Mouse (Mus musculus): ENCODE measurements around the gene Ccdc152. TPM values are rescaled to one million over a fixed set of nuclear protein-coding genes. Genes with fewer than 3 reads are reported as not detected.
A peak's percentile ranks its signal among the peaks of the same experiment; 100 is the strongest.

Ccdc152 gene
- polyA plus RNA-seq, 1 experiment from 2014 or later = 0.58 TPM

GRCm38 (mm10) chr15:3332517-3332916 lies 29.2 kb upstream of the Ccdc152 start:
- DNase-seq (ENCODE audit: low spot score) (no peak), ATAC-seq (replicated peaks; ENCODE audit: low FRiP score, low read depth) (no peak)
- H3K27ac ChIP-seq = no peak overlapping the region
- TF ChIP-seq CTCF (IDR thresholded peaks at IDR 0.05; ENCODE audit: low read depth) = no peak
- no peaks in the 10 kb centered on the region; the same call in 1 of the 2 replicates for H3K9me3 ChIP-seq (replicated peaks; ENCODE audit: low read length)
- 94% methylated on average over 4 of the region's 4 CpGs for WGBS
- no peak overlapping the region for H3K9ac ChIP-seq (ENCODE audit: low read depth, low read length)
- no peak overlapping the region for H3K4me3 ChIP-seq (replicated peaks; ENCODE audit: low read depth, low read length)
- H3K4me1 ChIP-seq (replicated peaks; ENCODE audit: insufficient read depth, low read length) = no peaks in the 10 kb centered on the region
- no peak overlapping the region for H3K4me2 ChIP-seq (ENCODE audit: low read length)
- no peaks in the 10 kb centered on the region for H3K27me3 ChIP-seq (ENCODE audit: insufficient read depth, low read length)
- H3K36me3 ChIP-seq (ENCODE audit: insufficient read depth, low read length) = peaks cover 7% of the 10 kb centered on the region; the same call in 1 of the 2 replicates

DNA sequence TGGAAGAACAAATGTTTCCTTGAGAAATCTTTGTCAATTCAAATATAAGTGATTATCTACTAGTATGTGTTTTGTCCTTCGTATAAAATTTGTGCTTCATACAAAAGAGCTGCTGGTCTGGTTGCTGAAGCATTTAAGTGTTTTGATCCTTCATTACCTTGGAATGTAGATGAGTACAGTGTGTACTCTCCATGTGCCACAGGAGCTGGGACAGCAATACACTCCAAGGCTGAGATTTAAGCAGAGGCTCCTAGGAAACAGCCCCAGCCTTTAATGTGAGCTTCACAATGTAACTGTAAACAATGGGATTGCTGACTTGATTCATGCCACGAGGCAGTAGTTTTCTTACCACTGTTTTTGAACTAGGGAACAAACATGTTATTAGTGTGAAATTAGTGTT lies 28.5 kb upstream of the Ccdc152 start:
- TF ChIP-seq CTCF (IDR thresholded peaks at IDR 0.05; ENCODE audit: low read depth) = no peak
- ATAC-seq (replicated peaks; ENCODE audit: low FRiP score, low read depth) (no peak), DNase-seq (ENCODE audit: low spot score) (no peak)
- H3K4me2 ChIP-seq (ENCODE audit: low read length) = no peak overlapping the region
- H3K9ac ChIP-seq (ENCODE audit: low read depth, low read length) = no peak overlapping the region
- H3K36me3 ChIP-seq (ENCODE audit: insufficient read depth, low read length) = 0 out of 2 replicates have a peak, but pooled peaks cover 2% of the 10 kb centered on the region
- H3K9me3 ChIP-seq (replicated peaks; ENCODE audit: low read length) = no peaks in the 10 kb centered on the region; the same call in 1 of the 2 replicates
- H3K4me3 ChIP-seq (replicated peaks; ENCODE audit: low read depth, low read length) = no peak overlapping the region
- H3K27ac ChIP-seq = no peak overlapping the region
- WGBS = 78% methylated on average over 2 of the region's 2 CpGs
- no peaks in the 10 kb centered on the region for H3K4me1 ChIP-seq (replicated peaks; ENCODE audit: insufficient read depth, low read length)
- no peaks in the 10 kb centered on the region for H3K27me3 ChIP-seq (ENCODE audit: insufficient read depth, low read length)

DNA sequence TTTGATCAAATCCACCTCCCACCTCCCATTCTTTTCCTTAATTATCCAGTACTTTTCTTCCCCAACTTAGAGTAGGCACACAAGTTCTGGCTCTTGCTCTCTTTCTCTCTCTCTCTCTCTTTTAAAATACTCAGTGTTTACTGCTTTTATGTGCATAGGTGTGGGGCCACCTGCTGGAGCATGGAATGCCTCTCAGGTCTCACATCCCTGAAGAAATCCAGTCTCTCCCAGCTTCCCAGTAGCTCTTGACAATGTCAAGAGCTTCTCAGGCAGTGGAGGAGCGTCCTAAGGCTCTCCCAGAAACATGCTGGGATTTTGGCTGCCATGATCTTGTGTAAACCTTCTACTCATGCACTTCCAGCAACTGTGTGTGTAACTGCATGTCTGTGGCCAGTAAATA lies 27.0 kb upstream of the Ccdc152 start:
- H3K9ac ChIP-seq (ENCODE audit: low read depth, low read length) = no peak overlapping the region
- TF ChIP-seq CTCF (IDR thresholded peaks at IDR 0.05; ENCODE audit: low read depth) = peak; percentile 31; the same call in 1 of the 2 replicates
- H3K4me2 ChIP-seq (ENCODE audit: low read length) = no peak overlapping the region
- H3K36me3 ChIP-seq (ENCODE audit: insufficient read depth, low read length) = no peaks in the 10 kb centered on the region
- H3K9me3 ChIP-seq (replicated peaks; ENCODE audit: low read length) = no peaks in the 10 kb centered on the region
- no peak for ATAC-seq (replicated peaks; ENCODE audit: low FRiP score, low read depth)
- WGBS = 71% methylated on average over 1 of the region's 1 CpGs
- no peaks in the 10 kb centered on the region for H3K27me3 ChIP-seq (ENCODE audit: insufficient read depth, low read length)
- H3K4me3 ChIP-seq (replicated peaks; ENCODE audit: low read depth, low read length) = no peak overlapping the region
- DNase-seq (ENCODE audit: low spot score) = no peak
- H3K4me1 ChIP-seq (replicated peaks; ENCODE audit: insufficient read depth, low read length) = no peaks in the 10 kb centered on the region
- no peak overlapping the region for H3K27ac ChIP-seq

DNA sequence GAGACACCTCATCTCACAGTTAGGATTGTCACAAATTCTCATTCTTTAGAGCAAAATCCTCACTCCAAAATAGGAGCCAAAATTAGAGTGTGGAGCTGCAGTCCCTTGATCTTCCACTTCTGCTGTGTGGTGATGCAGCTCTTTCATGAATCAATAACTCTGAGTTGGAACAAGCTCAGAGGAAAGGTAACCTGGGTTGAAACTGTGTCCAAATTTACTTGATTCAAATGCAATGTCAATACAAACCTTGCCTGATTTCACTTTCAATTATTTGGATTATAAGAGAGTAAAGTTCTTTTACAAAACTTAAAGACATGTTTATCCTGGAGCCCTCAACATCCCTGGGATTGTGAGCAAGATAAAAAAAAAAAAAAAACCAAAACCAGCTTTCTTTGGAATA lies 19.7 kb upstream of the Ccdc152 start:
- Histone ChIP-seq H3K4me2 (ENCODE audit: low read length) (no peak overlapping the region), H3K27me3 (ENCODE audit: insufficient read depth, low read length) (no peaks in the 10 kb centered on the region), H3K9ac (ENCODE audit: low read depth, low read length) (no peak overlapping the region), H3K36me3 (ENCODE audit: insufficient read depth, low read length) (peaks cover 10% of the 10 kb centered on the region), H3K4me1 (replicated peaks; ENCODE audit: insufficient read depth, low read length) (no peaks in the 10 kb centered on the region), H3K27ac (no peak overlapping the region), H3K4me3 (replicated peaks; ENCODE audit: low read depth, low read length) (no peak overlapping the region), H3K9me3 (replicated peaks; ENCODE audit: low read length) (no peaks in the 10 kb centered on the region)
- TF ChIP-seq CTCF (IDR thresholded peaks at IDR 0.05; ENCODE audit: low read depth) = no peak
- ATAC-seq (replicated peaks; ENCODE audit: low FRiP score, low read depth) = no peak
- no peak for DNase-seq (ENCODE audit: low spot score)

DNA sequence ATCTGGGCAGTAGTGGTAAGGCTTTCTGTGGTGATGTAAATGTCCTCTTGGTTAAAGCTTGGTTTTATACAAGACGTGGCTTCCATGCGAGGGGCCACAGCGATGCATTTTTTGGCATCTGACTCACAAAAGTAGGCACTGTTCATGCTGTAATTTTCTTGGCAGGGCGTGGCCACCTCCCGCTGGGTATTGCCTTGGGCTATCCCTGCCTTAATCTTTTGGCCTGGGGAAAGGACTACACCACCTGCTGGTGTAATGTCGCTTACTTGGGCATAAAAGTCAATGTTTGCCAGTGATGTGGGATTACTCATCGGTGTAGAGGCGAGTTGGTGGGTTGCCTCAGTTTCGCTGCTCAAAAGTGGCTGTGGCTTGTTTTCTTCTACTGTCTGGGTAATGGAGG lies 16.6 kb upstream of the Ccdc152 start:
- no peak for ATAC-seq (replicated peaks; ENCODE audit: low FRiP score, low read depth)

DNA sequence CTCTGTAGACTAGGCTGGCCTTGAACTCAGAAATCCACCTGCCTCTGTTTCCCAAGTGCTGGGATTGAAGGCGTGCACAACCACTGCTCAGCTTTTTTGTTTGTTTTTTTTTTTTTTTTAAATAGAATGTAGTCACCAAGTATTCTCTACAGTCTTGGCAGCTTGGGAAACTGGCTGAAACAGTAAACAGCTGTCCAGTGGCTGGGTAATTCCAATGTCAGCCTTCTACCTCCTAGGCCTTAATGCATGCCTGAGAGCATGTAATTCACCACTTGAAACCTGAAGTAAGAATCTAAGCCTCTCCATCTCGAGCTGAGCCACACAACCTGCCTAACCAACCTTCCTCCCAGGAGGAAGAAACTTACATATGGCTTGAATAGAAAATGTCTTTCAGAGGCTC lies 13.3 kb upstream of the Ccdc152 start:
- ATAC-seq (replicated peaks; ENCODE audit: low FRiP score, low read depth) = no peak
- peaks cover 10% of the 10 kb centered on the region for H3K36me3 ChIP-seq (ENCODE audit: insufficient read depth, low read length)
- DNase-seq (ENCODE audit: low spot score) = no peak
- no peak overlapping the region for H3K9ac ChIP-seq (ENCODE audit: low read depth, low read length)
- no peak overlapping the region for H3K4me3 ChIP-seq (replicated peaks; ENCODE audit: low read depth, low read length)
- H3K27ac ChIP-seq = no peak overlapping the region
- H3K4me2 ChIP-seq (ENCODE audit: low read length) = no peak overlapping the region
- no peaks in the 10 kb centered on the region for H3K9me3 ChIP-seq (replicated peaks; ENCODE audit: low read length)
- H3K27me3 ChIP-seq (ENCODE audit: insufficient read depth, low read length) = no peaks in the 10 kb centered on the region
- TF ChIP-seq CTCF (IDR thresholded peaks at IDR 0.05; ENCODE audit: low read depth) = no peak
- H3K4me1 ChIP-seq (replicated peaks; ENCODE audit: insufficient read depth, low read length) = no peaks in the 10 kb centered on the region
- WGBS = 70% methylated on average over 2 of the region's 2 CpGs

More for the DNA sequence above, 16.6 kb upstream of the Ccdc152 start:
- no peaks in the 10 kb centered on the region for H3K9me3 ChIP-seq (replicated peaks; ENCODE audit: low read length)
- no peak overlapping the region for H3K4me3 ChIP-seq (replicated peaks; ENCODE audit: low read depth, low read length)
- H3K27ac ChIP-seq = no peak overlapping the region
- H3K4me2 ChIP-seq (ENCODE audit: low read length) = no peak overlapping the region
- WGBS = 86% methylated on average over 9 of the region's 9 CpGs
- no peaks in the 10 kb centered on the region for H3K27me3 ChIP-seq (ENCODE audit: insufficient read depth, low read length)
- TF ChIP-seq CTCF (IDR thresholded peaks at IDR 0.05; ENCODE audit: low read depth) = no peak
- DNase-seq (ENCODE audit: low spot score) = no peak
- peaks cover 10% of the 10 kb centered on the region for H3K36me3 ChIP-seq (ENCODE audit: insufficient read depth, low read length)
- no peaks in the 10 kb centered on the region for H3K4me1 ChIP-seq (replicated peaks; ENCODE audit: insufficient read depth, low read length)
- no peak overlapping the region for H3K9ac ChIP-seq (ENCODE audit: low read depth, low read length)

GRCm38 (mm10) chr15:3312937-3313336 lies 9.6 kb upstream of the Ccdc152 start:
- Histone ChIP-seq H3K36me3 (ENCODE audit: insufficient read depth, low read length) (no peaks in the 10 kb centered on the region), H3K9ac (ENCODE audit: low read depth, low read length) (no peak overlapping the region), H3K4me3 (replicated peaks; ENCODE audit: low read depth, low read length) (no peak overlapping the region), H3K27ac (no peak overlapping the region), H3K4me2 (ENCODE audit: low read length) (no peak overlapping the region), H3K27me3 (ENCODE audit: insufficient read depth, low read length) (no peaks in the 10 kb centered on the region), H3K4me1 (replicated peaks; ENCODE audit: insufficient read depth, low read length) (no peaks in the 10 kb centered on the region), H3K9me3 (replicated peaks; ENCODE audit: low read length) (no peaks in the 10 kb centered on the region)
- DNase-seq (ENCODE audit: low spot score) = peak; percentile 27
- no peak for ATAC-seq (replicated peaks; ENCODE audit: low FRiP score, low read depth)
- no peak for TF ChIP-seq CTCF (IDR thresholded peaks at IDR 0.05; ENCODE audit: low read depth)
